Mouse (Mus musculus): ENCODE measurements at regions not wholly inside any gene's neighbourhood (a gene's known extent, or its start where the extent isn't known, plus 50 kb on each side); places are given as distances from the start of the nearest gene placed in this dataset.

GRCm38 (mm10) chr11:112657410-112658159 lies 124.4 kb upstream of the Sox9 start:
- no peaks in the 10 kb centered on the region for H3K9me3 ChIP-seq
- no peaks in the 10 kb centered on the region for H3K27me3 ChIP-seq
- H3K36me3 ChIP-seq, result no peaks in the 10 kb centered on the region
- no peak for ATAC-seq (ENCODE audit: low read depth)
- no peak overlapping the region for H3K4me3 ChIP-seq
- no peak overlapping the region for H3K27ac ChIP-seq (replicated peaks)
- H3K9ac ChIP-seq, result no peak overlapping the region
- no peak overlapping the region for H3K4me2 ChIP-seq
- 49% methylated on average over 11 of the region's 11 CpGs for WGBS
- H3K4me1 ChIP-seq (replicated peaks), result peaks cover 6% of the 10 kb centered on the region

- no peak overlapping the region for H3K4me2 ChIP-seq
- no peak for ATAC-seq (ENCODE audit: low read depth)
- no peak overlapping the region for H3K9ac ChIP-seq
- whole genome bisulfite sequencing, result 78% methylated on average over 3 of the region's 3 CpGs
- H3K4me3 ChIP-seq, result no peak overlapping the region
- H3K27me3 ChIP-seq, result no peaks in the 10 kb centered on the region
- no peak overlapping the region for H3K27ac ChIP-seq (replicated peaks)
- H3K9me3 ChIP-seq, result no peaks in the 10 kb centered on the region
- H3K36me3 ChIP-seq, result no peaks in the 10 kb centered on the region
- peaks cover 6% of the 10 kb centered on the region for H3K4me1 ChIP-seq (replicated peaks)
These were observed 122.1 kb upstream of the Sox9 start for GRCm38 (mm10) chr11:112659911-112660310.

DNA sequence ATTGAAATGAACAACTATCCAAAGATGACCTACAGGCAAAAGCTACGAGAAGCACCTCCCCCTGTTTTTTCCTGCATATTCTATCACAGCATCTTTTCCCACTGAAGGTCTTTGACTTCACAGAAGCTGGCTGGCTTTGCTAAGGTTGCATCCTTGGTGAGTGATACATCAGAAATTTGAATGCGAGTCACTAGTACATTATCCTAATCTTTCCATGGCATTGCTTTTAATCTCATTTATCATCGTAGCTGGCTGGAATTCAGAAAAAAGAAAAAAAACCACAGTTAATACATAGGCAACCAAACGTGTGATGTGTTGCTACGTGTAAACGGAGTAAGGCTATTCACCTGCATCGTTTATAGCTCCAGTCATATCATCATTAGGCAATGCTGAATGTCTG lies 120.6 kb upstream of the Sox9 start:
- 87% methylated on average over 7 of the region's 7 CpGs for WGBS
- Histone ChIP-seq H3K9ac (no peak overlapping the region), H3K4me2 (no peak overlapping the region), H3K4me3 (no peak overlapping the region), H3K36me3 (no peaks in the 10 kb centered on the region), H3K9me3 (no peaks in the 10 kb centered on the region), H3K27me3 (no peaks in the 10 kb centered on the region), H3K4me1 (replicated peaks) (peaks cover 6% of the 10 kb centered on the region), H3K27ac (replicated peaks) (no peak overlapping the region)
- ATAC-seq (ENCODE audit: low read depth), result no peak

DNA sequence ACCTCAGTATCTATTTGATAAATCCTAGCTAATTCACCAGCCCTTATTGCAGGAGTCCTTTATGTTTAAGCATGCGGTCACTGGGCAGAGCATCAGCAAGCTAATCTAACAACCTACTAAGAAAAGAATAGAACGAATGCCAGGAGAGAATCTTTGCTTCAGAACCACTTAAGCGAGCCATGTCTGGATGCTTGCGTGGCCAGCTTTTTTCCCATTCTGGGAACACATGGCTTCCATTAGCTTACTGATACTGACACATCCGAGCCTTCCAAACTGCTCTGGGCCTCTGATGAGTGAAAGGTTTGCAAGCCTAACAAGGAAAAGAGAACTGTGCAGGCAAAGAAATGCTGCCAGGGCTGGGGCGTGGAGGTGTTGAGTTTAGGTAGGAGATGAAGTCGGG lies 114.7 kb upstream of the Sox9 start:
- Histone ChIP-seq H3K4me2 (no peak overlapping the region), H3K4me1 (replicated peaks) (no peaks in the 10 kb centered on the region), H3K27ac (replicated peaks) (no peak overlapping the region), H3K9ac (no peak overlapping the region), H3K36me3 (no peaks in the 10 kb centered on the region), H3K9me3 (no peaks in the 10 kb centered on the region), H3K4me3 (no peak overlapping the region), H3K27me3 (no peaks in the 10 kb centered on the region)
- no peak for ATAC-seq (ENCODE audit: low read depth)
- WGBS, result 92% methylated on average over 7 of the region's 7 CpGs

- ATAC-seq (ENCODE audit: low read depth), result no peak
- Histone ChIP-seq H3K4me1 (replicated peaks) (no peaks in the 10 kb centered on the region), H3K27me3 (no peaks in the 10 kb centered on the region), H3K36me3 (no peaks in the 10 kb centered on the region), H3K9me3 (no peaks in the 10 kb centered on the region), H3K27ac (replicated peaks) (no peak overlapping the region), H3K9ac (no peak overlapping the region), H3K4me3 (no peak overlapping the region), H3K4me2 (no peak overlapping the region)
- WGBS, result 80% methylated on average over 4 of the region's 4 CpGs
These were observed 109.9 kb upstream of the Sox9 start for GRCm38 (mm10) chr11:112672086-112672485.

GRCm38 (mm10) chr11:112690047-112690446 lies 92.0 kb upstream of the Sox9 start:
- Histone ChIP-seq H3K9ac (no peak overlapping the region), H3K27me3 (no peaks in the 10 kb centered on the region), H3K36me3 (no peaks in the 10 kb centered on the region), H3K9me3 (no peaks in the 10 kb centered on the region), H3K4me3 (no peak overlapping the region), H3K4me1 (replicated peaks) (no peaks in the 10 kb centered on the region), H3K4me2 (no peak overlapping the region), H3K27ac (replicated peaks) (no peak overlapping the region)
- WGBS, result 90% methylated on average over 4 of the region's 4 CpGs
- ATAC-seq (ENCODE audit: low read depth), result no peak

GRCm38 (mm10) chr11:112706091-112706490 lies 75.9 kb upstream of the Sox9 start:
- Histone ChIP-seq H3K9me3 (no peaks in the 10 kb centered on the region), H3K4me1 (replicated peaks) (peaks cover 15% of the 10 kb centered on the region), H3K9ac (no peak overlapping the region), H3K4me2 (no peak overlapping the region), H3K4me3 (no peak overlapping the region), H3K27me3 (no peaks in the 10 kb centered on the region), H3K36me3 (no peaks in the 10 kb centered on the region), H3K27ac (replicated peaks) (no peak overlapping the region)
- ATAC-seq (ENCODE audit: low read depth), result no peak
- 71% methylated on average over 10 of the region's 10 CpGs for WGBS

DNA sequence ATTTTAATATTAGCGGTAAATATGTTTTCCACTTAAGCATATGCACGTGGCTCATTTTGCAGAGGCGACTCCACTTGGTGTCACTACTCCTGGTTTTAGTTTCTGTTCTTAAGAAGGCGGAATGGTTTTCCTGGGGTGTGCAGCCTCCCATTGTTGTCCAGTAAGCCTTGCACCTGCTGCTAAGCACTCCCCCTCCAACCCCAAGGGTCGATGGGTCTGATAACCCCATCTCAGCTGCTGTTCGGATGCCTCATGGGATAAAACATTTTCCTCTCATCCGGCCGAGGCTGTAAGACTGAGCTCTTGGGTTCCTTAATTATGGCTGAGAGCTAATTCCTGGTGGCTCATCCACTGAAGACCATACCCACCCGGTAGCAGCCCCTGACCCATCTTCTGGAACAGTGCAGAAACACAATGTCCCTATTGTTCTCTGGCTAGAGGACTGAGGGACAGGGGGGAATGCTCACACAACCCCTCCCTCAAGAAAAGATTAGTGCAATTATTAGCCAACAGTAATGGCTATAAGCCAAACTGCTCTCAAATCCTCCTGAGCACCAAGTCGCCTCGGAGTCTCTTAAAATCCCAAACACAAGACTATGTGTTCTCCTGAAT lies 73.8 kb upstream of the Sox9 start:
- H3K4me3 ChIP-seq, result no peak overlapping the region
- H3K4me1 ChIP-seq (replicated peaks), result peaks cover 15% of the 10 kb centered on the region
- H3K36me3 ChIP-seq, result no peaks in the 10 kb centered on the region
- WGBS, result 58% methylated on average over 11 of the region's 11 CpGs
- ATAC-seq (ENCODE audit: low read depth), result no peak
- H3K9ac ChIP-seq, result no peak overlapping the region
- H3K9me3 ChIP-seq, result no peaks in the 10 kb centered on the region
- no peak overlapping the region for H3K27ac ChIP-seq (replicated peaks)
- no peak overlapping the region for H3K4me2 ChIP-seq
- no peaks in the 10 kb centered on the region for H3K27me3 ChIP-seq

GRCm38 (mm10) chr11:112711656-112712055 lies 70.4 kb upstream of the Sox9 start:
- H3K4me2 ChIP-seq, result no peak overlapping the region
- H3K27ac ChIP-seq (replicated peaks), result no peak overlapping the region
- no peaks in the 10 kb centered on the region for H3K9me3 ChIP-seq
- H3K27me3 ChIP-seq, result no peaks in the 10 kb centered on the region
- no peak overlapping the region for H3K4me3 ChIP-seq
- WGBS, result 66% methylated on average over 5 of the region's 5 CpGs
- no peak for ATAC-seq (ENCODE audit: low read depth)
- no peak overlapping the region for H3K9ac ChIP-seq
- H3K4me1 ChIP-seq (replicated peaks), result peaks cover 15% of the 10 kb centered on the region
- no peaks in the 10 kb centered on the region for H3K36me3 ChIP-seq

DNA sequence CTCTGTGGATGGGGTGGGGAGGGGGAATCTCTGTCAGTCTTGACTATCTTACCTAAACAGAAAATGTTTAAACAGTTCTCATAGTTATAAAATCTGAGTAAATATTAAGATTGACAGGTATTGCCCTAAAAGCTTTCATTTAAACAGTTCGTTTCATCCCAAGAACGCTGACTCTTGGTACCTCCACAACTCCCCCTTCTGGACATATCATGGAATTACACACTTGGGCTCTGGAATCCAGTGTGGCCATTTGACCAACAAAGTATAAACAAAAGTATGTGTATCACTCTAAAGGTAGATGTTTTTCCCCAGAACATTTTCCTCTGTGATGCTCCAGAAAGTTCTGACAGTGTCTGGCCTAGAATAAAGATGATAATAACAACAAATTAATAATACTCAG lies 63.5 kb upstream of the Sox9 start:
- Histone ChIP-seq H3K9ac (no peak overlapping the region), H3K36me3 (no peaks in the 10 kb centered on the region), H3K4me2 (no peak overlapping the region), H3K4me3 (no peak overlapping the region), H3K27me3 (no peaks in the 10 kb centered on the region), H3K9me3 (peaks cover 8% of the 10 kb centered on the region; the same call in 1 of the 2 replicates), H3K4me1 (replicated peaks) (no peaks in the 10 kb centered on the region), H3K27ac (replicated peaks) (no peak overlapping the region)
- ATAC-seq (ENCODE audit: low read depth), result no peak
- WGBS, result 88% methylated on average over 2 of the region's 2 CpGs

- no peaks in the 10 kb centered on the region for H3K27me3 ChIP-seq
- ATAC-seq (ENCODE audit: low read depth), result no peak
- WGBS, result 69% methylated on average over 4 of the region's 4 CpGs
These were observed 61.4 kb upstream of the Sox9 start for GRCm38 (mm10) chr11:112720652-112721051.

DNA sequence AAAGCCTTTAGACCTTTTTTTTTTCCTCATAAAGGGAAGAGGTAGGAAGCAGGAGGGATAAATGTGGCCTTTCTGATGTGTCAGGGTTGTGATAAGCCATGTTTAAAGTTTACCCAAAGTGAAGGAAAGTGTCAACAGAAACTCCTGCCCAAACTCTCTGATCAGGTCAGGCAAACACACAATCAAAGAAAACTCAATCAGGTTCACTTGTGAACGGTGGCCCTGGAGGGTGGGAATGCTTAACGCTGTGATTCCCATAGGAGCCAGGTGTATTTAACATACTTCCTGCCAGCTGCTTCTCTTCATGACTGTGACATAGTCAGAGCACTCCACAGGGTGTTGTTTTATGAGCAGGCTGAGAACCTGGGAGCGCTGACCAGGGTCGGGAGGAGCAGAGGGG lies 59.1 kb upstream of the Sox9 start:
- ATAC-seq (ENCODE audit: low read depth), result no peak
- Histone ChIP-seq H3K4me3 (no peak overlapping the region), H3K4me1 (replicated peaks) (no peaks in the 10 kb centered on the region), H3K4me2 (no peak overlapping the region), H3K36me3 (no peaks in the 10 kb centered on the region), H3K9ac (no peak overlapping the region), H3K27me3 (no peaks in the 10 kb centered on the region), H3K27ac (replicated peaks) (no peak overlapping the region), H3K9me3 (peaks cover 7% of the 10 kb centered on the region; the same call in 1 of the 2 replicates)
- 71% methylated on average over 4 of the region's 4 CpGs for WGBS

More at GRCm38 (mm10) chr11:112720652-112721051, 61.4 kb upstream of the Sox9 start:
- Histone ChIP-seq H3K4me3 (no peak overlapping the region), H3K9ac (no peak overlapping the region), H3K4me2 (no peak overlapping the region), H3K4me1 (replicated peaks) (no peaks in the 10 kb centered on the region), H3K9me3 (peaks cover 8% of the 10 kb centered on the region; the same call in 1 of the 2 replicates), H3K36me3 (no peaks in the 10 kb centered on the region), H3K27ac (replicated peaks) (no peak overlapping the region)
